Mouse (Mus musculus): ENCODE measurements at regions not wholly inside any gene's neighbourhood (a gene's known extent, or its start where the extent isn't known, plus 50 kb on each side); places are given as distances from the start of the nearest gene placed in this dataset.

- TF ChIP-seq USF1 (IDR thresholded peaks at IDR 0.05; ENCODE audit: low read depth) (peak; percentile 50), TCF12 (IDR thresholded peaks at IDR 0.05; ENCODE audit: insufficient read depth, poor library complexity, severe bottlenecking) (no peak), E2F4 (IDR thresholded peaks at IDR 0.05; ENCODE audit: insufficient read depth) (no peak), POLR2A (IDR thresholded peaks at IDR 0.05; ENCODE audit: insufficient read length, low read depth) (no peak), MYOD1 (IDR thresholded peaks at IDR 0.05; ENCODE audit: control insufficient read depth in 1 of 3, insufficient read length in 2 of 3, low read depth in 2 of 3) (no peak), REST (IDR thresholded peaks at IDR 0.05; ENCODE audit: insufficient read depth, insufficient read length) (no peak), SRF (IDR thresholded peaks at IDR 0.05; ENCODE audit: control insufficient read depth, insufficient read length, low read depth) (no peak), TCF3 (IDR thresholded peaks at IDR 0.05; ENCODE audit: insufficient read length, low read depth) (no peak), POLR2AphosphoS2 (IDR thresholded peaks at IDR 0.05; ENCODE audit: insufficient read length, low read depth) (no peak), MAX (IDR thresholded peaks at IDR 0.05; ENCODE audit: low read depth) (no peak), MYOG (IDR thresholded peaks at IDR 0.05; ENCODE audit: control insufficient read depth in 1 of 3, insufficient read depth in 1 of 3, insufficient read length in 2 of 3, low read depth in 2 of 3) (no peak), CEBPB (IDR thresholded peaks at IDR 0.05; ENCODE audit: insufficient read depth, poor library complexity, severe bottlenecking) (no peak)
Observed at GRCm38 (mm10) chr1:35976528-35976927, 91.7 kb upstream of the Hs6st1 start.
